Mouse (Mus musculus) limb, embryonic 11.5 days (tissue): Measurements from ENCODE around the gene Pdpr. TPM values are rescaled to one million over a fixed set of nuclear protein-coding genes. Genes with fewer than 3 reads are reported as not detected.
"Not testable (repeated sequence)": the region's sequence is repeated elsewhere in the genome, so short reads cannot be mapped to it uniquely, and the experiment has no call there.

ENCODE experiments used
- ATAC-seq: fragments of 200-750 bp; cut with Nextera tagmentation; 2 replicates; pipeline ENCODE4 v1.8.0; 2017; ENCODE audit warnings: low read depth; ENCODE audit not compliant: insufficient number of reproducible peaks, low FRiP score, low TSS enrichment
- DNase-seq: peaks from one replicate; pipeline ENCODE4 v3.0.0-alpha.2; 2015; ENCODE audit warnings: low spot score
- H3K27ac ChIP-seq: fragments of 300-500 bp; sonication (generic); replicated peaks from 2 replicates; pipeline ENCODE4 v1.5.1; 2014; ENCODE audit warnings: low read depth, mild to moderate bottlenecking, low read length
- H3K27me3 ChIP-seq: fragments of 300-500 bp; sonication (generic); 2 replicates; pipeline ENCODE4 v1.6.1; 2014; ENCODE audit warnings: mild to moderate bottlenecking, low read length, mixed read lengths; ENCODE audit not compliant: control insufficient read depth, insufficient read depth
- H3K36me3 ChIP-seq: fragments of 300-500 bp; sonication (generic); 2 replicates; pipeline ENCODE4 v1.6.1; 2014; ENCODE audit warnings: mild to moderate bottlenecking, low read length, moderate library complexity, mixed read lengths; ENCODE audit not compliant: control insufficient read depth, insufficient read depth
- H3K4me1 ChIP-seq: fragments of 300-500 bp; sonication (generic); 2 replicates; pipeline ENCODE4 v1.6.1; 2014; ENCODE audit warnings: low read length, mixed read lengths; ENCODE audit not compliant: control insufficient read depth, insufficient read depth
- H3K4me2 ChIP-seq: fragments of 300-500 bp; sonication (generic); 2 replicates; pipeline ENCODE4 v1.6.1; 2014; ENCODE audit warnings: low read depth, mild to moderate bottlenecking, moderate library complexity; ENCODE audit not compliant: severe bottlenecking
- H3K4me3 ChIP-seq: fragments of 300-500 bp; sonication (generic); 2 replicates; pipeline ENCODE4 v1.5.1; 2014; ENCODE audit warnings: low read depth, low read length
- H3K9ac ChIP-seq: fragments of 300-500 bp; sonication (generic); 2 replicates; pipeline ENCODE4 v1.6.1; 2014; ENCODE audit warnings: mild to moderate bottlenecking, low read length
- H3K9me3 ChIP-seq: fragments of 300-500 bp; sonication (generic); 2 replicates; pipeline ENCODE4 v1.6.1; 2016; ENCODE audit warnings: low read length; ENCODE audit not compliant: control insufficient read depth
- WGBS: fragments of 180-500 bp; shearing (Covaris S2); extraction: QIAGEN DNeasy Blood & Tissue Kit; methylation state at CpG from one replicate; pipeline ENCODE4 v1.1.7; 2014; 5-methylcytosine and 5-hydroxymethylcytosine counted together
- polyA plus RNA-seq: library from polyadenylated mRNA; unstranded; fragments of >200 nt; fragmentation: Nextera tagmentation; extraction: Ambion mirVana; gene quantifications from 2 replicates; pipeline ENCODE4 v1.2.1, GENCODE M21; 2014

The Pdpr gene
- polyA plus RNA-seq, 1 experiment from 2014 or later = 5.9 TPM

DNA sequence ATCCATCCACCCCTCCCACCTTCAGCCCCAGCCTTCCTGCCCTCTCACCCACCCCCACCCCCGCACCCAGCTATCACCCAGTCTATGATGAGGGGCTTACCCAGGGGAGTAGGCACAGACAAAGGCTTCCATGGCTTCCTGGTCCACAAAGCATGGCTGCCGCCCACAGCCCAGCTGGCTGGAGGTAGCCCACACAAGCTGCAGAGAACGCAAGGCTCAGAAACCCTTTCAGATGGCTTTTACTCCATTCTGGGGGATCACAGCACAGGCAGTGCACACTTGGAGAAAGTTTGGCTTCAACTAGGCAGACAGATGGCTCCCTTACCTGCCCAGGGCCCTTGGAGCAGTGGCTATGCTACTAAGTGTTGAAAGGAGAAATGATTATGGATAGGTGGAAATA lies 18.5 kb upstream of the Pdpr start:
- Histone ChIP-seq H3K27ac (no peak overlapping the region), H3K4me1 (no peaks in the 10 kb centered on the region), H3K9ac (no peak overlapping the region), H3K27me3 (no peaks in the 10 kb centered on the region), H3K4me2 (no peak overlapping the region), H3K4me3 (no peak overlapping the region), H3K36me3 (no peaks in the 10 kb centered on the region), H3K9me3 (no peaks in the 10 kb centered on the region)
- DNase-seq (no peak), ATAC-seq (no peak)
- WGBS = 77% methylated on average over 3 of the region's 3 CpGs

DNA sequence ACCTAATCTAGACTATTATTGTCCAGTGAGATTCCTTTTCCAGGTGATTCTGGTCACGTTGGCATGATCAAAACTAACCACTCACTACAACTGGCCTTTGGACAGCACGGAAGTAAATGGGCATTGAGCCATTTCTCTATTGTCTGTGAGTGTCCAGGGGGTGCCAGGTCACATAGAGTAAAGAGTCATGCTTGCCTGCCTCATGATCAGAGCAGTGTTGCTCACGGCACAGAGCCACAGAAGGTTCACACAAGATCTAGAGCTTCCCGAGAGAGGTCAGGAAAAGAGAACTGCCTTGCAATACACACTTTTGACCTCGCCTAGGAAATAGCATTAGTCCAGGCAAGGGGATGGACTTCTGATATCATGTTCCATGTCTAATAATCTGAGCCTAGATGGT lies 15.0 kb upstream of the Pdpr start:
- ATAC-seq = no peak
- H3K27ac ChIP-seq = no peak overlapping the region
- DNase-seq = no peak
- H3K9ac ChIP-seq = no peak overlapping the region
- H3K9me3 ChIP-seq = no peaks in the 10 kb centered on the region
- no peaks in the 10 kb centered on the region for H3K36me3 ChIP-seq
- H3K4me1 ChIP-seq = 0 out of 2 replicates have a peak, but pooled peaks cover 2% of the 10 kb centered on the region
- no peak overlapping the region for H3K4me2 ChIP-seq
- no peaks in the 10 kb centered on the region for H3K27me3 ChIP-seq
- 72% methylated on average over 5 of the region's 5 CpGs for WGBS
- no peak overlapping the region for H3K4me3 ChIP-seq

DNA sequence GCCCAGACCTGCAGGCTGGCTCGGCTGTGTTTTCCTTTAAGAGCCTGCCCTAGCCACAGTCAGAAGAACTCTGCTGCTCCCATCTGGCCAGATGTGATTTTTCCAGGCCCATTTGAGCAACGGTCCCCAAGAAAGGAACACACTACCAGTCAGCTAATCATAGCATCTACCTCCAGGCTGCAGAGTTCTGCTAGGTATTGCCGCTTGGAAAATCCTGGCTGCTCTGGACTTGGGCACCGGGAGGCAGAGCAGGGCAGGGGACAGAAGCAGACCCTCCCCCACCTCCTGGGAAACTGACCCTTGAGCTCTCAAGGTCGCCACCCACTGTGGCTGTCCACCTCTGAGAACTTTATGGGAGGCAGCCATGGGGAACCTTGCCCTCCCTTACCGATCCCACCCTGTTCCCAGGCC lies 14.6 kb upstream of the Pdpr start:
- WGBS = 32% methylated on average over 6 of the region's 6 CpGs
- no peak overlapping the region for H3K27ac ChIP-seq
- peak; percentile 51 for DNase-seq

DNA sequence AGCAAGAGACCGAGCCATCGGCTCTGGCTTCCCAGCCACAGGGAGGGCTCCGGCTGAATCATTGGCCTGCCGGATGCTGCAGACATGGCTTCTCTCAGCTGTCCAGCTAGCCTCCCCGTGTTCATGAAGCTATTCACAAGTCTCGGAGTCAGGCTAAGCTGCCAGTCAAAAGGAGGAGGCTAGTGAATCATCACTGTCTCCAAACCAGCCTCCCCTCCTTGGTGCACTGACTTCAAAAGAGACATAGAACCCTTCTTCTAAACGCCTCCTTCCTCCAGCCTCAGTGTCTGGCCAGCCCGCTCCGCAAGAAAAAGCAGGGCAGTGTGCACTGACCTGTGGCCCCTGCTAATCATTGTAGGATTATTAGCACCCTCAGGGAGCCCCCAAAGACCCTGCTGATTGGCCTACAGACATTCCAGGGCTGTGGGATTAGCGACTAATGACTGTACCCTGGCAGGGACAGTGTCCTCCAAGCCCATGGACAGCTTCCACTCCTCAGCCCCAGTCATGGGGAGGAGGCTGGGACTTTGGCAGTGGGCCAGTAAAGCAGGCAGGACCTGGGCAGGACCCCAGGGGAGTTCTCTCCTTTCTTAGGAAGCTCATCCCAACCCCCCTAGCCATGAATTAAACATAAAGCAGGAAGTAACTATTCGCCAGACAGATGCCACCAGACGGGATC lies 12.7 kb upstream of the Pdpr start:
- Histone ChIP-seq H3K27me3 (no peaks in the 10 kb centered on the region), H3K36me3 (no peaks in the 10 kb centered on the region), H3K9ac (no peak overlapping the region), H3K4me2 (no peak overlapping the region), H3K9me3 (no peaks in the 10 kb centered on the region), H3K4me3 (no peak overlapping the region), H3K4me1 (0 out of 2 replicates have a peak, but pooled peaks cover 2% of the 10 kb centered on the region), H3K27ac (no peak overlapping the region)
- ATAC-seq = no peak
- 57% methylated on average over 12 of the region's 12 CpGs for WGBS
- no peak for DNase-seq

More for the DNA sequence above, 14.6 kb upstream of the Pdpr start:
- H3K9me3 ChIP-seq = no peaks in the 10 kb centered on the region
- H3K4me3 ChIP-seq = no peak overlapping the region
- no peak for ATAC-seq
- 0 out of 2 replicates have a peak, but pooled peaks cover 2% of the 10 kb centered on the region for H3K4me1 ChIP-seq
- no peaks in the 10 kb centered on the region for H3K36me3 ChIP-seq
- H3K27me3 ChIP-seq = no peaks in the 10 kb centered on the region
- no peak overlapping the region for H3K9ac ChIP-seq
- H3K4me2 ChIP-seq = no peak overlapping the region

DNA sequence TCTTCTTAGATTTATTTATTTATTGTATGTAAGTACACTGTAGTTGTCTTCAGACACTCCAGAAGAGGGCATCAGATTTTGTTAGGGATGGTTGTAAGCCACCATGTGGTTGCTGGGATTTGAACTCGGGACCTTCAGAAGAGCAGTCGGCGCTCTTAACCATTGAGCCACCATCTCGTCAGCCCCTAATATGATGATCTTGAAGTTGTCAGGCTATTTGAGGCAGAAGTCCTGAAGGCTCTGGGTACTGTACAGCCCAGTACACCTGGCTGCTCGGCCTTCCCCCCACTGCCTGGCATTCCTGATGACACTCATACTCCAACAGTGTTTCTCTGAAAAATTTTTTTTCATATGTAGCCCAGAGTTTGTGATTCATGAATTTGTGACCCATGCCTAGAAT lies 10.5 kb upstream of the Pdpr start:
- H3K4me2 ChIP-seq, H3K4me1 ChIP-seq, ATAC-seq, H3K36me3 ChIP-seq, H3K9me3 ChIP-seq, H3K27me3 ChIP-seq, DNase-seq, H3K4me3 ChIP-seq, H3K9ac ChIP-seq, H3K27ac ChIP-seq: not testable (repeated sequence)
- WGBS = 88% methylated on average over 5 of the region's 5 CpGs

DNA sequence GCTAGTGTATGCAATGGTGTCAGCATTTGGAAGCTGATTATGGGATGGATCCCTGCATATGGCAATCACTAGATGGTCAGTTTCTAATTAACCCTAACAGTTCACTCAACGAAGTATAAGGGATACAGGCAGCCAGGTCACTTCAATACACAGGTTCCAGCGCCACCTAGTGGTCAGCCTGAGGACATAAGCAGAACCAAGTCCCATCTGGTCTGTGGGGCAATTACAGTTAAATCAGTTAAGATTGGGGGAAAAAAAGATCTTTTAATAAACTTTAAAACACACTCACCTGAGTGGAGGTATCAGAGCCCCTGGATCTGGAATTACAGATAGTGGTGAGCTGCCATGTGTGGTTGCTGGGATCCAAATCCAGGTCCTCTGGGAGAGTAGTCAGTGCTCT lies 4.3 kb upstream of the Pdpr start:
- Histone ChIP-seq H3K4me2 (no peak overlapping the region), H3K9ac (no peak overlapping the region), H3K27me3 (no peaks in the 10 kb centered on the region), H3K4me1 (0 out of 2 replicates have a peak, but pooled peaks cover 3% of the 10 kb centered on the region), H3K27ac (no peak overlapping the region), H3K9me3 (no peaks in the 10 kb centered on the region), H3K36me3 (no peaks in the 10 kb centered on the region), H3K4me3 (no peak overlapping the region)
- no peak for ATAC-seq
- WGBS = 0% methylated on average over 2 of the region's 2 CpGs
- peak; percentile 89 for DNase-seq

DNA sequence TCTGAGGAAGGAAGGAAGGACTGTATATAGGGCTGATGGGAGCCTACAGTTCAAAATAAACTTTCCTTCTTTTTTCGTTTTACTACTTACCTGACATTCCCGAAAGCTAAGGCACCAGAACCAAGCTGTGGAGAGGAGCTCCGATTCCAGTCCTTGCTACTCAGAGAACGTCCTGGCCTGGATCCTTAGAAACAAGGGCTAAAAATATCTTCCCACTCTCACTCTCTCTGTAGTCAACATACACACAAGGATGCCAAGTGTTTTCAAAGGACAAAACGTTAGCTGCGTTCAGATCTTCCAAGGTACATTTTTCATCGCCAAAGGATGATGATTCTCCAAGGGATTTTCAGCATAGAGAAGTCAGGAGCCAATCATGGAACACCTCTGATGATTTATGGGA lies 2.7 kb upstream of the Pdpr start:
- Histone ChIP-seq H3K36me3 (no peaks in the 10 kb centered on the region), H3K4me1 (0 out of 2 replicates have a peak, but pooled peaks cover 3% of the 10 kb centered on the region), H3K9ac (no peak overlapping the region), H3K9me3 (no peaks in the 10 kb centered on the region), H3K27me3 (no peaks in the 10 kb centered on the region), H3K27ac (no peak overlapping the region), H3K4me2 (no peak overlapping the region), H3K4me3 (no peak overlapping the region)
- DNase-seq = no peak
- no peak for ATAC-seq
- 79% methylated on average over 7 of the region's 7 CpGs for WGBS

DNA sequence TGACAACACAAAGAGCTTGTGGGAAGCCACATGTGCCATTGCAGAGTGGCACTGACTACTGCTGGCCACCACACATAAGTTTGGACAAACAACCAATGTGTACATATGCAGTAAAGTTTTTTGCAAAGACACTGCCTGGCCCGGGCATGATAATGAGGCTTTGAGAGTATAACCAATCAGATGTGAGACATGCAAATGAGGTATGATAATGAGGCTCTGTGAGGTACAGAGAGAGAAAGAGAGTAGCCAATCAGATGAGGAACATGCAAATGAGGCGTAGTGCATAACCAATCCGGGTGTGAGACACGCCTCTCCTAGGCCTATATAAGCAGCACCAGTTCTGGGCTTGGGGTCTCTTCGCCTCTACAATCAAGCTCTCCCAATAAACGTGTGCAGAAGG lies 2.1 kb upstream of the Pdpr start, which contains the start of gene Clec18a:
Clec18a (minus strand) TSS at position 101 of the 400 bp plus-strand sequence.
- not testable (repeated sequence) for H3K27me3 ChIP-seq, H3K27ac ChIP-seq, H3K4me3 ChIP-seq, H3K36me3 ChIP-seq, H3K9me3 ChIP-seq, H3K4me1 ChIP-seq, ATAC-seq, H3K4me2 ChIP-seq, DNase-seq, H3K9ac ChIP-seq
- 90% methylated on average over 4 of the region's 6 CpGs for WGBS
